Mouse (Mus musculus) gastrocnemius, postnatal 4 days (tissue): ENCODE measurements around the gene Ccn5. TPM values are rescaled to one million over a fixed set of nuclear protein-coding genes. Genes with fewer than 3 reads are reported as not detected.

Source experiments
- DNase-seq, 2 experiments: peaks; one replicate each; pipeline ENCODE4 v3.0.0; 2021 to 2022; ENCODE audit warnings: low spot score in 2 of 2, mixed read lengths in 2 of 2
- long read RNA-seq, 2 experiments: library from polyadenylated mRNA; stranded (forward); transcript quantifications; one replicate each; pipeline ENCODE4 v2.0.0; 2021
- total RNA-seq, 2 experiments: library from RNA; stranded (reverse); gene quantifications; 2 replicates each; pipeline ENCODE4 v1.2.3; 2021

The Ccn5 gene
- under 1 TPM; 0.91 to 0.93 TPM for total RNA-seq
- long read RNA-seq, experiment 1: 0 reads
- long read RNA-seq, experiment 2: 0 reads

DNA sequence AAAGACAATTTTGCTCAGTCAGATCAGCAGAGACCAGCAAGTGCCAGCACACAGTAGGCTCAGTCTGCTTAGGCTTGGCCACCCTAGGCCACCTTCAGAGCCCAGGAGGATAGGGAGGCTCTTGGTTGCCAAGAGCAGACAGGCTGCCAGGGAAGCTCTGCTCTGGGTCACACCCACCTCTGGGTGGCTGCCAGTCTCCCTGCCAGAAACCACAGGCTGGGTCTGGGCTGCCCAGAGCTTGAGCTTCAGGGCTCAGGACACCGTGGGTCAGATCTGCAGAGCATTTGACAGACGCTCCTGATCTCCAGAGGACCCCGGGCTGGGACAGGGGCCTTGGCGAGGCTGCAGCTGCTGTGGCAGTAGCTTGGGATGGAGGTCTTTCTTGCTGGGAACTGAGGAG lies at the start of gene Ccn5:
TSS of gene Ccn5 (plus strand) at position 255 of the 400 bp plus-strand sequence.
- DNase-seq: peak; percentile 53 to 81

DNA sequence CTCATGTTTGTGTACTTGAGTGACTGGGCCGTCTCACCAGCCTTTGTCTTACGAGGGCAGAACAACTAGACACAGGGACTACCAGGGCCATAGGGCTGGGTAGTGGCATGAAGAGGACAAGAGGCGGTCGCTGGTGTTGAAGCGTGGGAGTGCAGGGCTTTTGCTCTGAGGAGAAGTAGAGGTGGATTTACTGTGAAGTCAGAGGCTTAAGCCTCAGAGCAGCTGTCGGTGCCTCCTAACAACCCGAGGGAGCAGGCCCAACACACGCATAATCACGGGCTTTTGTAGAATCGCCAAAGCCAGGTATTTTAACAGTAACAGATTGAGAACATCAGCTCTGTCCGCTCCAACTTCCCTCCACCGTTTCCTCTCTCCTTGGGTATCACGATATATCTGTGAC lies 44.0 kb upstream of the Ccn5 start:
- DNase-seq: no peak

DNA sequence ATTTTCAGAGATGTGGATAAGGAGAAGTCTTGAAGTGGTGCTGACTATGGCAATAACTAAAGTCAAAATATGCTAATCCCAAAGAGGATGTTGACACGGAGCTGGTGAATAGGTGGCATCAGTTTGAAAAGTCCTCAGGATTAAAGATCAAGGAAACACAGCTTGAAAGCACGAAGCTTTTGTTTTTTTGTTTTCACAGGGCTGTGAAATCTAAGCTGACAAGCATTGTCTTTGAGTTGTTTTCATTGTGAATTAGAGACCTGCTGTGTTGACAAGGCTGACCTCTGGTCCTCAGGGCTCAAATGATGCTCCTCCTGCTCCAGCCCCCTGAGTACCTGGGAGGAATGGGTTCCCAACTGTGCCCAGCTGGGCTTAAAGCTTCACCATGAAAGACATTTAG lies 43.6 kb upstream of the Ccn5 start:
- DNase-seq: no peak

DNA sequence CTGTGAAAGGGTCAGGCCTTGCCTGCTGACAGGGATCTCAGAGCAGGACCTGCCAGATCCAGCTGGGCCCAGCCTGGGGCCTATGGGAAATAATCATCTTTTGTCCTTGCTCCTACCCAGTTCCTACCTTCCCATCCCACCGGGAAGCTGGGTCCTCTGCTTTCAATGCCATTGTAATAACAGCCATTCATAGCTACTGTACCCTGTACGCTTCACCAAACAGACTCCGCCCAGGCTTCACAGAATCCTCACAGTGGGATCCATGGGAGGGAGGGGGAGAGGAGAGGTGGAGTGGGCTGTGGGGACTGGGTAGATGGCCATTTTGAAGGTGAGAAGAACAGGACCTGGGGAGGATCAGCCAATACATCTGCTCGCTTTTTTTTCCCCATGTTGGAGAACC lies 41.8 kb upstream of the Ccn5 start:
- no peak for DNase-seq

DNA sequence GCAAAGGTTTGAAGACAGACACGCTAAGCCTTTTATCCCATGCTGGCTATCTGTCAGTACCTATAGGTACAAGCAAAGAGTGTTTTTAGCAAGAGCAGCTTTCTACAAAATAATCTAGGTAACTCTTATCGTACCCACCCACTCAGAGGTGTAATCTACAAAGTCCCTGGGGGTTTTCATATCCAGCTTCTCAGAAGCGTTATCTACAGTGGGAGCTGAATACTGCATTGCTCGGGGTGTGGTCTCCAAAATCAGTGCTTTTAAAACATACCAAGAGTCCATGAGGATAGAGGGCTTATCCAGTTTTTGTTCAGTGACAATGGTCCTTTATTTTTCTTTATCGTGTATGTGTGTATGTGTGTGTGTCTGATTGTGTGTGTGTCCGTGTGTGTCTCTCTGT lies 37.3 kb upstream of the Ccn5 start:
- no peak for DNase-seq

DNA sequence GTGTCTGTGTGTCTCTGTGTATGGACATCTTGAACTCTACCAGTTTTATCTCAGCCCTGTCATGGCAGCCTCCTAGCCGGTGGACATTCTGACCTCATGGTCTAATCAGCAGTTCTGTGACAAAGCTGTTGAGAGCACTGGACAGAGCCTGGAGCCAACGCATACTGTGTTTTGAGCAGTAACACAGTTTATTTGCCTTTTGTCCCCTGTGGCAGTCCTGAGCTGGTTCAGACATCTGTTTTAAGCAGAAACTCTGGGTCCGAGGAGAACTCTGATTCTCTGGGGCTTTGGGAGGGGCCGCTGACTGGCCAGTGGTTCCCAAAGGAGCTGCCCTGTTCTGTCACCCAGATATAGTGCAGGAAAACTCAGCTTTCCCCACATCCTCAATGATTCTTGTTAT lies 36.8 kb upstream of the Ccn5 start:
- DNase-seq: no peak

DNA sequence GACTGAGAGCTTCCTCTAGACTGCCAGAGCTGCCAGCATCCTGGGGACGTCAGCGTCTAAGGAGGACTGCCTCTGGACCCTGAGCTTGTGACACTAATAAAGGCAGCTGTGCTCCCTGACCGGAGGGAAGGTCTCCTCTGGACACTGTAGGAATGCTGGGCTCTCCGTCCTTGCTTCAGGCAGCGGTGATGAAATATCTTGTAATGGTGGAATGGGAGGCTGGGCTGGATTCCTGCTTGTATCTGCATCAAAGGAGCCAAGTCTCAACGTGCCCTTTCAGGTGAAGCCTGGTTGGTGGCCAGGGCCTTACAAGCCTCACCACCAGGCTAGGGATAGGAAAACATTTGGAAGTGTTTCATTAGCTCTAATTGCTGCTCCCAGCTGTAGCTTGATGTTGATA lies 33.6 kb upstream of the Ccn5 start:
- DNase-seq: no peak

DNA sequence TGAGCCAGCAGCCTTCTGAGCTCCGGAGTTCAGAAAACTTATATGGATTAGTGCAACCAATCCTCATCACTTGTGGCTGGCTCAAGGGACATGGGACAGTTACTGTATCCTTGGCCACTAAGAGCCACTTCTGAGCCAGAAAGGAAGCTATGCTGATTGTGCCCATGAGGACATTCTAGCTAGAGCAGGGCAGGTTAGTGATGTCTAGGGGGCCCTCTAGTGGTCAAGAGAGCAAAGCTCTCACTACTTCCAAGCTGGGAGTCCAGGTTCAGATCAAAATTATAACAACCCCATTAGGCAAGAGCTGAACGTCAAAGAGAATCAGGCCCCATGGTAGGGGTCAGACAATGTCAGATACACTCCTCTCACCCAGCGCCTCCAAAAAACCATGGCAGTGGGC lies 33.0 kb upstream of the Ccn5 start:
- DNase-seq: peak in 1 of 2 experiments; percentile 27

DNA sequence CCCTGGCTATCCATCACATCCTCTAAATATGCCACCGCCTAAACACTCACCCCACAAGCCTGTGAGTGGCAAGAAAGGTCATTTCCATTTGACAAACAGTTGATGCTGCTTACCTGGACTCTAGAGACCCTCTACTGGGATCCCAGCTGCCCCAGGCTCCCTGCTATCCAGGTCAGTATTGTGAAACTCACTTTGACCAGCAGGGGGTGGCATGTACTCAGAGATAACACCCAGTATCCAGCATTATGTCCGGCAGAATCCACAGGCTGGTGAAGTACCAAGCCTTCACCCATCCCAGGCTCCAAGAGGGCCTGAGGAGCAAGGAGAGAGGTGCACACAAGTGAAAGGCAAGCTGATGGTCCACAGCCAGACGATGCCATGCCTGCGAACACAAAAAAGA lies 32.2 kb upstream of the Ccn5 start:
- peak; percentile 39 to 76 for DNase-seq

DNA sequence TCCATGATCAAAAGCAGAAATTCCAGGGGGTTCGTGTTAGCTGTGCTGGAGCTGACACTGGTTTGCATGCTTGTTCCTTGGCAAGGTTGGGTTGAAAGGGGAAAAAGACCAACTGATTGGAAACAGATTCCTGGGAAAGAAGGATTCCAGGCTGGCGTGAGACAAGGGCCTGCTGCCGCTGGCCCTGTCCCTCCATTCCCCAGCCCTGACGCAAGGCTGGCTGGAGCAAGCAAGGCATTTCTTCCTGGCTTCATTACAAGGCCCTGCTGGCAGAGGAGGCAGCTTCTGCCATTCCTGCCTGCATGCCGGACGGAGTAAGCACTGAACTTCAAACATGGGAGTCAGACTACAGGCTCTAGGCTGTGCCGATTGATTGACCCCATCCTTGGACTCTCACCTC lies 22.2 kb upstream of the Ccn5 start:
- DNase-seq: peak; percentile 42 to 70

DNA sequence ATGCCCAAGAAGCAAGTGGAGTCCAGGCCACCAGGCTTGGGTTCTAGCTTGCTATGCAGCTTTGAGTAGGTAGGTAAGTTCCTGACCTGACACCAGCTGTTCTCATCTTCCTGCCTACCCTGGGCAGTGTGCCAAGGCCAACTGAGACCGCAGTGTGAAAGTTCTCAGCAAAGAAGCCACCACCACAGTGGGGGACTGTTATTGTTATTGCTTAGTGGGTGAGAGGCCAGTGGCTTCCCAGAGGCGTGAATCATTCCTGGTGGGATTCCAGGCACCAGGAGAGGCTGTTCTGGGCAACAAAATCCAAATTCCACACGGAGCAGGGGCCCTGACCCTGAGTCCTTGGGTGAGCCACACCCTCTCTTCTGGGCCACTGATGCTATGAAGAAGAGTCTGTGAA lies 19.8 kb upstream of the Ccn5 start:
- DNase-seq: peak in 1 of 2 experiments; percentile 43

DNA sequence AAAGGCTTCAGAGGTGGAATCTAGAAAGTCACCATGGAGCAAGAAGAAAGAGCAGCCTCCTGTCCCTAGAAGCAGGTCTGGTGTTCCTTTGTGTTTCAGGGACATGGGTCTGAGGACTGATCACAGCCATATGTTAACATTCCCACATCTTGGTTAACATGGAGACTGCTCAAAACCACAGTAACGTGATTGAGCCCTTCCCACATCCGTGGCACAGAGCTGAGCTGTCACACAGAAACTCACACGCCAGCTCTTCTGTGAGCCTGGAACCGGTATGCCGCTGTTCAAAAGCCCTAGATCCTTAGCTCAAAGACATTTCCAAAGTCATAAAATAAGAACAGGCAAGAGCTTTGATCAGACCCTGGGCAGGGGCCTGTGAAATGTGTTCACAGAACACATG lies 19.3 kb upstream of the Ccn5 start:
- no peak for DNase-seq

DNA sequence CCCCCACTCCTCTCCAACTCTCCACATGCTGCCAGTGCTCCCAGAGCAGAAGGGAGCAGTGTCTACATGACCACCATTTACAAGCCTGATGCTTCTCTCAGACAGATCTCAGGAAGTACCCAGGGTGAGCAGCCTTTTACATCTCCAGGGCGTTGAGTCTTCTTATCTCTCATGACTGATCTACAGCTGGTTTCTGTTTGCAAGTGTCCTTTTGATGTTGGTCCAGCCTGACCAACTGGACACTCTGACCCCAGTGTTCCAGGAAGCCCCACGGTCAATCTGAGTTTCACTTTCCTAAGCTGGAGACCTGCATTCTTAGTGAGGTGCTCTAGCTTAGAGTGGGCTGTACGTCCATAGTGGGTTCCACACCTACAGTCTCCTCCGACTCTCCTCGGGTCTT lies 16.8 kb upstream of the Ccn5 start:
- DNase-seq: no peak

DNA sequence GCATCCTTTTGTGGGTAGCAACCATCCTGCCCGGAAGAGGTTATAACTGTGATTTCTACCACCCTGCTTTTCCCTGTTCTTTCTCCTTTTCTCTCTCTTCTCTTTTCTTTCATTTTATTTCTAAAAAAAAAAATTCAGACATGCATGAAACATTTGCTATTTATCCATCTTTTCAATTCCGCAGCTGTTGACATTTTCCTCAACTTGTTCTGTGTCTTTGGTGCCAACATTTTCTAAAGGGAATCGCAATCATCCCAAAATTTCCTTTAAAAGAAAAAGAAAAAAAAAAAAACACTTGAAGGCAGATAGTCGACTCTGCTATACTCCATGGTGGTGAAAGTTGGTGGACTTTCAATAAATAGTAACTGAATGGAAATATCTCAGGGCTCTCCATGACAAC lies 11.5 kb upstream of the Ccn5 start:
- DNase-seq: no peak

DNA sequence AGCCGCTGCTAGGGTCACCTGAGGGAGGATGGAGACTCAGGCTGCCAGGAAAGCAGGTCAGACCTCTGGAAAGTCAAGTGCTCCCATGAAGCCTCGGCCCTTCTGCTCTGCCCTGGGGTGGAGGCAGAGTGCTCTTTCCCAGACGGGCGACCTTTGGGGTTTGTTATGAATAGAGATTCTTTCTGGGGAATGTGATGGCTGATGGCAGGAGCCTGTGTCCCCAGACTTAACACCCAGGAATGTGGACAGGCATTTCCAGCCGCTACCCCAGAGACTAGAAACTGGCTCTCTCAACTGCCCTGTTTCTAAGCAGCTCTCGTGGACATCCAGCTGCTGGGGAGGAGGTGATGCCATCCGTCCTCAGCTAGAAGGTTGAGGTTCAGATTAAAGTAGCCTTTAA lies 11.0 kb upstream of the Ccn5 start:
- no peak for DNase-seq

DNA sequence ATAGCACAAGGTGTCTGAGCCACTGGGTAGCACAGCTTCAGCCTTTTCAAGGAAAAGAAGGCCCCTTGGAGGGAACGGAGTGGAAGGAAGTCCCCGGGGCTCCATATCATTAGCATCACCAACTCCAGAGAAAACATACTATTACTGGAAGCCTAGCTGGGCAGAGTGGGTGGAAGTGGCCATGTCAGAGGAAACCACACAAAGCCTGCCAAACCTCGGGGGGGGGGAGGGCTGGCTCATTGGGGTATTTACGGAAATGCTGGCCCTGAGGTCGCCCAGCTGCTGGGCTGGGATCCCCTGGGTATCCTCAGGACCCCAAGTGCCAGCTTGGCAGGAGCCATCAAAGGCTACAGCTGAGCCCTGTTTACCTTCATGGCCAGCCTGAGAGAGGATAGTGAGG lies 7.6 kb upstream of the Ccn5 start:
- no peak for DNase-seq

DNA sequence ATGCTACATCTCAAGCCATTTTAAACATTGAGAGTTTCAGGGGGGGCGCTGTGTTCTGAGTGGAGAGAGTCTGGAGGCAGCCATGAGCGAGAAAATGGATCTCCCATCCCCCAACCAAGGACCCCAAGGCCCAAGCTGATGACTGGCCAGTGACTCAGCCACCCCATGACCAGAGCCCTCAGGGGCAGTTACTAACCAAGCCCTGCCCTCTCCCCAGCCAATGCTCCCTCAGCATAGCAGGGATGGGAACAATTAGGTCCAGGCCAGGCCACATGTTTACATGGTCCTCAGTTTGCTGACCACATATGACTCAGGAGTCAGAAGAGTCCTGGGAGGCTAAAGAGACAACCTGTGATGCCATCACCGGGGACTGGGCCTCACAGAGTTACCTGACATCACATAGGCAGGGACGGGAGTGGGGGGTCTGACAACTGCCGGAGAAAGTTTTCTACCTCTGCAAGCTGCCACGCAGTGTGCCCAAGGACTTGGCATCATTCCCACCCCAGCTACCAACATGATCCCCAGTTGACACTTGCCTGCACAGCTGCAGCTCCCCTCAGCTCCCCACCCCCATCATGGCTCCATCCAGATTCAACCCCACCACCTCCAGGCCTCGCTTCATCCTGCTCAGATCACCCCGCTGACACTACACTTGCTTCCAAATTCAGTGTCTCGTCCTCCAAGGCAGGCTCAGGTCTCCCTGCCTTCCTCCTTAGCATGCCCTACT lies 5.8 kb upstream of the Ccn5 start:
- no peak for DNase-seq

DNA sequence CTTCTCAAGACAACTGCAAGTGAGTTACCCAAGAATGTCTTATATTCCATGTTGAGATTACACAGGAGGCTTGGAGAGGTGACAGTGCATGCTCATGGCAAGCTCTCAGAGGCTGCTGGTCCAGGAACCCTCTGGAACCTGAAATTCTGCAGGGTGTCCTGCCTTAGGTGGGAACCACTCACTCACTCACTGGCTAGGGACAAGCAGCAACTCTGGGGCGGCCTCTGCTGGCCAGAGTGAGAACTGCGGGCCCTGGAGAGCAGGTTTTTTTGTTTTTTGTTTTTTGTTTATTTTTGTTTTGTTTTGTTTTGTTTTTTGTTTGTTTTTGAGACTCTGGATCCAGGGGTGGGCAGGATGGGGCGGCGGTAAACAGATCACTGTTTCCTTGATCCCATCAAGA lies 2.6 kb downstream of the Ccn5 start:
- DNase-seq: peak; percentile 44 to 58

DNA sequence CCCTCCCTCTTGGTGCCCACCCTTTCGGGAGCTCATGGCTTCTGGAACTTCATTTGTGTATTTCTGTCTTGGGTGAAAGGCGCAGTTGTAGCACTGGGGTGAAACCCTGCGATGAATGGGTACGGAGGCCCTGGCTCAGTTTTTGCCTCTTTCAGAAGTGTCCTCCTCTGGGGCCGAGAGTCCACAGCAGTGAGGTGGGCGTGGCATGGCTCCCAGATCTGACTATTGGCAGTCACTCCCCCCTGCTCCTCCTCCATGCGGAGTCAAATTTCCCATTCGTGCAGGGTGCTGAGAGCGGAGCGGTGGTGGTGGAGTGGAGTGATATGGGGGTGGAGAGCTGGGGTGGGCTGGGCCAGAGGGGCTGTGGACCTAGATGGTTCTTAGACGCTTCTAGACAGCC lies 3.1 kb downstream of the Ccn5 start:
- DNase-seq: no peak

DNA sequence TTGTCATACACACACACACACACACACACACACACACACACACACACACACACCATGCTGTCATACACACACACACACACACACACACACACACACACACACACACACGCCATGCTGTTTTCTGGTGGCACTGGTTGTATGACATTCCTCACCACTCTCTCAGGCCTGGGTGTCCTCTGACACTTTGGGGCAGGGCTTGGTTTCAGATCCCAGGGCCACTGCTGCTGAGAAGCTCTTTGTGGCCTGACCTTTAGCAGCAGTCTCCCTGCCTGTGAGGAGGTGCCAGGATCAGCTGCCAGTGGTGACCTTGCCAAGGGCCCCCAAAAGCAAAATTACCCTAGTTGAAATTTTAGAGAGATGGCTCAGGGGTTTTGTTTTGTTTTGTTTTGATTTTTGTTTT lies 5.2 kb downstream of the Ccn5 start:
- DNase-seq: no peak

DNA sequence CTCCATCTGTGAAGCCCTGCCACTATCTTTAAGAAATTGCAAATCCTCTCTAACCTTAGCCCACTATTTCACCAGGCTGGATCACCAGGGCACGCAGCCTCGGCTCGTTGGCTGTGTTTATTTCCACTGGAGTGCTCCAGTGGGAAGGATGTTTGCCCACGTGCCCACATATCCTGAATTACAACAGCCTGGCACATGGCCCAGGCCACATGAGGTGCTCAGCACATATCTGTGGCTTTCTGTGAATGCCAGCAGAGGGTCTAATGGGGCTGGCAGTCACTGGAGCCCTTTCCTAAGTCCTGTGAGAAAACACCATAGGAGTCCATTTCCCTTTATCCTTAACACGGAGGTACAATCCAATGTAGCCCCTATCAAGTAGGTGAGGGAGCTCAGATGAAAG lies 5.8 kb downstream of the Ccn5 start:
- DNase-seq: no peak

DNA sequence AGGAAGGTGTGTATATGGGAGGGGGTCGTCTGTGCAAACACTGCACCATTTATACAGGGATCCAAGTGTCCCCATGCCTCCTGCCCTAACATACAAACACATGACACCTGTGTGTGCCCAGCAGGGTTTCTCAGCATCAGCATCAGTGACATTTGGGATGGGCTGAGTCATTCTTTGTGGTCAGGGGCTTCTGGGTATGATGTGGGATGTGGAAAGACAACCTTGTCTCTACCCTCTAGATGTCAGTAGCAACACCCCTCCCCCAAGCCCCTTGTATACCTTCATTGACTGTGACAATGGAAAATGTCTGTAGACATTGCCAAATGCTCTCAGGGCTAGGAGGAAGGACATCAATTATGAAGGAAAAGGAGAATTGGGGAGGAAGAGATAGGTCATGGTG lies 10.5 kb downstream of the Ccn5 start:
- DNase-seq: no peak

DNA sequence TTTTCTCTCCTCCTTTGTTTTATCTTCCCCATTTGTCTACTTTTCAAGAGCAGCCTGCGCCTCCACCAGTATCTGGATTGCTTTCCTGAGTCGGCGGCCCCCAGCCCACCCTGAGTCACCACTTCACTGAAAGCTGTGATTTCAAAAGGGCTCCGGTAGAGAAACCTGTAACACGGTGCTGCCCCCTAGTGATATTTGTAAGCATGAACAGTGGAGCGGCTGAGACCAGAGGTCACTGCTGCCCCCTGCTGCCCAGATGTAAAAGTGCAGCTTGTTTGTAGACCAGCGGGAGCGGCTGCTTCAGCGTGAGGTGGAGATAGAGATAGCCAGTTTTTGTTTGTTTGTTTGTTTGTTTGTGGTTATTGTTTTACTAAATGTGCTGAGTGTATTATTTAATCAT lies 17.4 kb downstream of the Ccn5 start:
- peak; percentile 59 to 77 for DNase-seq

DNA sequence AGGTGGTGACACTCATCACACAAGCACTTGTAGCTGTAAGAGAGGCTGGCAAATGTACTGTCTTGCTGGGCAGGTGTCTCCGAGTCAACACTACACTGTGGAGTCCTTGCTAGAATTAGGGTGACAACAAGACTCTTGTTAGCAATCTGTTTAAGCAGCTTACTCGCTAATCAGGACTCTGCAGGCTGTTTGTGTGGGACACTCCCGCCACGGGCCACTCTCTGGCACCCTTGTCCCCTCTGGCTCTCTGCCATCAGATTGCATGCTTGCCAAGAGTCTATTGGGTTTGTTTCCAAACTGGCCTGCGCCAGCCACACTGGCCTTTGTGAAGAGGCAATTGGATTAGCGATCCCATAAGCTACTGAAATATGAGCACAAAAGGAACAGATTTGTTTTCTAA lies 18.9 kb downstream of the Ccn5 start:
- DNase-seq: no peak
